Mouse (Mus musculus) midbrain, embryonic 10.5 days (tissue): ENCODE data around the gene Nod1. TPM values are rescaled to one million over a fixed set of nuclear protein-coding genes. Genes with fewer than 3 reads are reported as not detected.
"Not testable (repeated sequence)": the region's sequence is repeated elsewhere in the genome, so short reads cannot be mapped to it uniquely, and the experiment has no call there.

Experiments used
- DNase-seq: peaks from one replicate; pipeline ENCODE4 v3.0.0-alpha.2; 2017; ENCODE audit warnings: low spot score
- H3K27ac ChIP-seq: fragments of 300-500 bp; sonication (generic); replicated peaks from 2 replicates; pipeline ENCODE4 v1.5.1; 2016; ENCODE audit warnings: mild to moderate bottlenecking
- H3K27me3 ChIP-seq: fragments of 300-500 bp; sonication (generic); 2 replicates; pipeline ENCODE4 v1.6.1; 2016; ENCODE audit warnings: low read depth, mild to moderate bottlenecking; ENCODE audit not compliant: poor library complexity, severe bottlenecking
- H3K36me3 ChIP-seq: fragments of 300-500 bp; sonication (generic); 2 replicates; pipeline ENCODE4 v1.6.1; 2016; ENCODE audit warnings: mild to moderate bottlenecking, moderate library complexity
- H3K4me1 ChIP-seq: fragments of 300-500 bp; sonication (generic); 2 replicates; pipeline ENCODE4 v1.6.1; 2016
- H3K4me3 ChIP-seq: fragments of 300-500 bp; sonication (generic); 2 replicates; pipeline ENCODE4 v1.5.1; 2016; ENCODE audit warnings: mild to moderate bottlenecking, moderate library complexity
- H3K9me3 ChIP-seq: fragments of 300-500 bp; sonication (generic); replicated peaks from 2 replicates; pipeline ENCODE4 v1.6.1; 2016; ENCODE audit warnings: mild to moderate bottlenecking
- WGBS: fragments of 180-500 bp; shearing (Covaris S2); methylation state at CpG from one replicate; pipeline ENCODE4 v1.1.7; 2016; 5-methylcytosine and 5-hydroxymethylcytosine counted together
- polyA plus RNA-seq: library from polyadenylated mRNA; unstranded; fragments of >200 nt; fragmentation: Nextera tagmentation; extraction: Ambion mirVana; gene quantifications from 2 replicates; pipeline ENCODE4 v1.2.1, GENCODE M21; 2016

Nod1 gene
- polyA plus RNA-seq, 1 experiment from 2014 or later = 1.3 TPM

DNA sequence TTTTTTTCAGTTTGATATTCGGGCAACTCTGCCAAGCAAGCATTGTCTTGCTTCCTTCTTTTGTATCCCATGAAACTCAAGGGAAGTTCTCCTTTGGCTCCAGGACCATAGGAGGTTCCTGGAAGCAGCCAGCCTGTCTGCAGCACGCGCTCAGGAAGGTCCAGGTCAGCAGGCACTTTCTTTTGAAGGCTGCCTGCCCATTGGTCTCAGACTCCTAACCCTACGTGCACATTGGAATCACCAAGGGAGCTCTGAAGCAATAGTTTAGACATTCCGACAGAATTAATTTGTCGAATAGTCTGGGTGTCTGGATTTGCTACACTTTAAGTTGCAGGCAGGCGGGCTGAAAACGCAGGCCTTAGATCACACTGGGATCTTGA, 691 bp downstream of the Nod1 start:
- Histone ChIP-seq H3K4me3 (peak overlapping the region; percentile 71), H3K4me1 (peaks cover 16% of the 10 kb centered on the region), H3K9me3 (no peaks in the 10 kb centered on the region), H3K27me3 (peaks cover 56% of the 10 kb centered on the region), H3K36me3 (no peaks in the 10 kb centered on the region), H3K27ac (peak overlapping the region; percentile 77)
- DNase-seq = no peak
- 18% methylated on average over 8 of the region's 8 CpGs for WGBS

DNA sequence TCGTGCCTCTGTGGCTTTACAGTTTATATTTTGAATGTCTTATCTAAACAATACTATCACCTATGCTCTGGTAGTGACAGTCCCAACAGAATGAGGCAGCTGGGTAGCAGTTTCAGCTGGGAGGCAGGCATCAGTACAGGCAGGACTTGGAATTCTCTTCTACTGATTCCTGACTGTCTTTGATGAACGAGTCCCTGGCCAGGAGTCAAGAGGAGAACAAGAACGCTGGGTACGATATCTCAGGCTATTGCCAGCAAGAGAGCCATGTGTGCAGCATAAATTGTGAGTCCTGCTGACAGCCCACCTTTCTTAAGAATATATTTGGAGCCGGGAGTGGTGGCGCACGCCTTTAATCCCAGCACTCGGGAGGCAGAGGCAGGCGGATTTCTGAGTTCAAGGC, 1.9 kb downstream of the Nod1 start:
- 88% methylated on average over 9 of the region's 9 CpGs for WGBS

DNA sequence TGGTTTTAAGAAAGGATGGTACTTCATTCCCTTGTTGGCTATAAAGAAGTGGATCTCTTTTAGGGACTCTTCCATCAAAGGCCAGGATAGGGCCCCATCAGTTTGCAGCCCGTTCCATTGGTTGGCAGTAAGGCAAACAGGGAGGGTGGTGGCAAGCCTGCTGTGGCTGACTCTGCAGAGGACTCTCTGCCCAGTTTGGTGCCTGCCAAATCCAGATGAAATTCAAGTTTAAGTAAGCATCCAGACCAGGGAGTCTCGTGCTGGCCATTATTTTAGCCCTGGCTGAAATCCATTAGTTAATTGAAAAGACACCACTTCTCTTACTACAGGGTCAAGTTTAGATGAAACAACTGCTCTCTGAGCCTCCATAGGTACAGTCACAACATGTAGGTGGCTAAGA, 2.6 kb downstream of the Nod1 start:
- Histone ChIP-seq H3K9me3 (no peaks in the 10 kb centered on the region), H3K27ac (no peak overlapping the region), H3K27me3 (peaks cover 51% of the 10 kb centered on the region), H3K4me1 (peaks cover 16% of the 10 kb centered on the region), H3K36me3 (no peaks in the 10 kb centered on the region), H3K4me3 (no peak overlapping the region)
- no peak for DNase-seq
- WGBS = 83% methylated on average over 2 of the region's 2 CpGs

More for the DNA sequence above, 1.9 kb downstream of the Nod1 start:
- no peaks in the 10 kb centered on the region for H3K9me3 ChIP-seq
- H3K27ac ChIP-seq = no peak overlapping the region
- H3K4me3 ChIP-seq = no peak overlapping the region
- no peaks in the 10 kb centered on the region for H3K36me3 ChIP-seq
- DNase-seq = no peak
- peaks cover 16% of the 10 kb centered on the region for H3K4me1 ChIP-seq
- H3K27me3 ChIP-seq = peaks cover 54% of the 10 kb centered on the region

DNA sequence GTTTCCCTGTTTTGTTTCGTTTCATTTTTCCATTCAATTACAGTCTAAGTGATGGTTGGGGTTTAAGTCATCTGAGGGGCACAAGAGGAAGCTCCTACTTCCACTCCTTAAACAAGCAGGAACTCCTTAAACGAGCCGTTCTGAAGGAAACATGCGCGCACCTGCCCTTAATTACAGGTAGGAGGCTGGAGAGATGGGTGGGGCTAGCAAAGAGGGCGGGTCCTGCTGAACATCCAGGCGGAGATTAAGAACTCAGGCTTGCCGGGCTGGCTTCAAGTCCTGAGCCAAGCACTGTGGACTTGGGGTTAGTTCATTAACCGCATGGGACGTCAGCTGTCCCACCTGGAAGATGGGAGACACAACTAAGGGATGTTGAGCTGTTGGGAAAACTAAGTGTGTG, 4.8 kb downstream of the Nod1 start:
- H3K27me3 ChIP-seq = peaks cover 30% of the 10 kb centered on the region
- no peaks in the 10 kb centered on the region for H3K9me3 ChIP-seq
- no peaks in the 10 kb centered on the region for H3K36me3 ChIP-seq
- no peak overlapping the region for H3K4me3 ChIP-seq
- DNase-seq = no peak
- WGBS = 39% methylated on average over 10 of the region's 10 CpGs
- peaks cover 9% of the 10 kb centered on the region for H3K4me1 ChIP-seq
- no peak overlapping the region for H3K27ac ChIP-seq

DNA sequence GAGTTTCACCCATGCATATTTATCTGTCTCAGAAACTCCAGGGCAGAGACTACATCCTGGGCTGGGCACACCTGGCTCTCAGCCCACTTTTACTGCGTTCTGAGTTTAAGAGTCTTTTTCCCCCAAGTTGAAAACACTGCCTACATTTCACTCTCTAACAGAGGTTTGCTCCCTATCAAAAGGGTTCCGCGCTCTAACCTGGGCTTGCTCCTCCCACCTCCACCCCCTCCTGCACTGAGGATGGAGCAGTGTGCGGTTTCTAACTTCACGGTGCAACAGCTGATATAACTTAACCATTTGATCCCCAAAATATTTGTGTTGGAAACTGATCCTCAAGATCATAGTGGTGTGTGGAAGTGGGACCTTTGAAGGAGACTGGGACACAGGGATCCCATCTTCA, 7.2 kb downstream of the Nod1 start:
- Histone ChIP-seq H3K4me3 (no peak overlapping the region), H3K4me1 (no peaks in the 10 kb centered on the region), H3K36me3 (no peaks in the 10 kb centered on the region), H3K9me3 (no peaks in the 10 kb centered on the region), H3K27ac (no peak overlapping the region), H3K27me3 (peaks cover 10% of the 10 kb centered on the region)
- WGBS = 62% methylated on average over 5 of the region's 5 CpGs
- no peak for DNase-seq

DNA sequence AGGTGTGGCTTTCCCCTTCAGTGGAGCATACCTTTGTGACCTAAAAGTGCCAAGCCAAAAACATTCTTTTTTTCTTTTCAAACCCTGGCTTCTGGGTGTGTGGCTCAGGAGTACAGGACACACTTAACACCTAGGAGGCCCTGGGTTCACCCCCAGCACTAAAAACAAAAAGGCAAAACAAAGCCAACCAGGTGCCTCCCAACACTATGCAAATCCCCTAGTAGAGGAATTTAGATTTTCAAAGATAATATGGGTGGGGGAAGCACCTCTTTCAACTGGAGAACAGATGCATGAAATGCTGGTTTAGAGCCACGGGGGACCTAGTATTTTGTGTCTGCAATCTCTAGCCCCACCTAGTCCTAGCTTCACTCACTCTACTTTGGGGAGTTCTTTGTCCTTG, 7.7 kb downstream of the Nod1 start:
- 44% methylated on average over 1 of the region's 1 CpGs for WGBS
- no peaks in the 10 kb centered on the region for H3K4me1 ChIP-seq
- no peak for DNase-seq
- H3K9me3 ChIP-seq = no peaks in the 10 kb centered on the region
- peaks cover 7% of the 10 kb centered on the region for H3K27me3 ChIP-seq
- H3K27ac ChIP-seq = no peak overlapping the region
- no peaks in the 10 kb centered on the region for H3K36me3 ChIP-seq
- no peak overlapping the region for H3K4me3 ChIP-seq

DNA sequence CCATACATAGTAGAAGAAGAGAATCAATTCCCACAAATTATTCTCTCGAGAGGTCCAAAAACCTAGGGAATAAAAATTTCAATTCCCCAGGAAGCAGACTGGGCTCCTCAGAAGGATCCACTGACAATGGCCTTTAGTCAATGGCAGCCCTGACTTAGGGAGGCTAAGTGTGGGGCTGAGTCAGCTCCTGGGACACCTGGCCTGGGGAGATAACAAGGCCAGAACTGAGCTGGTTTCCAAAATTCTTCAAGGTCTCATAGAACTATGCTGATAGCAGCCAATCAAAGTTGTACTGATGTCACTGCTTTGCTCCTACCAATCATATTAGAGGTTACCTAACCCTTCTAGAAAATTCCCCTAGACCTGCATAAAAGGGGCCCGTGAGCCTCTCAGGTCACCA, 8.8 kb downstream of the Nod1 start:
- H3K4me3 ChIP-seq = no peak overlapping the region
- H3K27ac ChIP-seq = no peak overlapping the region
- H3K9me3 ChIP-seq = no peaks in the 10 kb centered on the region
- H3K4me1 ChIP-seq = no peaks in the 10 kb centered on the region
- no peaks in the 10 kb centered on the region for H3K27me3 ChIP-seq
- 85% methylated on average over 2 of the region's 2 CpGs for WGBS
- no peaks in the 10 kb centered on the region for H3K36me3 ChIP-seq
- no peak for DNase-seq

DNA sequence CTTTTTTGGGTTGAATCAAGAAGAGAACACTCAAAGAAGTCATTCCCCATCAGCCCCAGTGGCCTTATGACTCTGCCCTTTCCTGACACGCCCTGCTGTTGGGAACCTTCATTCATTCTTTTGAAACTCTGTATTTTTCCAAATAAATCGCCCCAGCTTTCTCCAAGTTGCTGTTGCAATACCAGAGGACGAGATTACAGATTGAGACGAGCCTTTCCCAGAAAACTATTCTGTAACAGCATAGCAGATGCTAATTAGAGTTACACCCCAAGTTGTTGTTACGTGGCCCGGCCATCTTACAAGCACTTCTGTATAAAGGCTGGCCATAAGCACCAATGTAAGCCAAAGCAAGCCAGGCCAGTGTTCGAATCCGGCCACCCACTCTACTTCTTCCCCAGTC, 14.8 kb downstream of the Nod1 start:
- Histone ChIP-seq H3K27ac (no peak overlapping the region), H3K9me3 (0 out of 2 replicates have a peak, but pooled peaks cover under 1% of the 10 kb centered on the region), H3K27me3 (no peaks in the 10 kb centered on the region), H3K36me3 (no peaks in the 10 kb centered on the region), H3K4me1 (no peaks in the 10 kb centered on the region), H3K4me3 (no peak overlapping the region)
- no peak for DNase-seq
- WGBS = 88% methylated on average over 8 of the region's 8 CpGs

DNA sequence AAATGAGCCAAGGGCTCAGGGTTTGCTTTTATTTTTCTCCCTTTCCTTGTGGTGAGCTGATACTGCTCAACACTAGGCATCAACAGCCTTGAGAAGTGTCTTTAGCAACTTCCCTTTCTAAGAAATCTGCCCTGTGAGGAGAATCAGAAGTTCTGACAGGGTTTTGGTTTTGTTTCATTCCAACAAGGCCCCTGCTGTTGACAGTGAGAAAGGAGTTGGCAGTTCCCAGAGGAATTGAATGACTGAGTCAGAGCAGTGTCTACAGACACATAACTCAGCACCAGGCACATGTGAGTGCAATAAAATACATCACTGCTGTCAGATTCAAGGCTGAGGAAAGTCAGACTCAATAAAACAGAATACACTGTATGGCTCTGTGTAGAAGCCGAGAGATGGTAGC, 16.0 kb downstream of the Nod1 start:
- Histone ChIP-seq H3K4me3 (no peak overlapping the region), H3K27ac (no peak overlapping the region)
- WGBS = 100% methylated on average over 1 of the region's 1 CpGs

DNA sequence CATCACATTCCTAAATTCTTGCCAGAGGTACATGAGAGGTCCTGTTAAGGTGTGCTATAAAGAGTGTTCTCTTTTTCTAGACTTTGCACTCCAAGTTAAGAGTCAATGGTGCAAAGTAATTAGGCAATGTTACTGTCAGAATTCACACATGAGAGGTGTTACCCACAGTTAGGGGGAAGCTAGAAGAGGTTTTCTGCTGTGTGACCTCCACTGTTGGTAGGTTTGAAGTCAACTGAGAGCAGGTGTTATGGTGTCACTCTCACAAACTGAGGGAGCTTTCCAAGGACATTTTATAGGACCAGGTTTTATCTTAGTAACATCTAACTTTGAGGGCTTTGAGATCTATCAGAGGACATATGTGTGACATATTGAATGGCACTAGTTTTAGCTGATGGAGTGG, 16.5 kb downstream of the Nod1 start:
- DNase-seq = no peak
- no peaks in the 10 kb centered on the region for H3K27me3 ChIP-seq
- no peak overlapping the region for H3K27ac ChIP-seq
- H3K9me3 ChIP-seq = 0 out of 2 replicates have a peak, but pooled peaks cover 5% of the 10 kb centered on the region
- no peaks in the 10 kb centered on the region for H3K36me3 ChIP-seq
- no peaks in the 10 kb centered on the region for H3K4me1 ChIP-seq
- H3K4me3 ChIP-seq = no peak overlapping the region

More for the DNA sequence above, 16.0 kb downstream of the Nod1 start:
- H3K4me1 ChIP-seq = no peaks in the 10 kb centered on the region
- no peak for DNase-seq
- H3K36me3 ChIP-seq = no peaks in the 10 kb centered on the region
- H3K9me3 ChIP-seq = 0 out of 2 replicates have a peak, but pooled peaks cover 5% of the 10 kb centered on the region
- H3K27me3 ChIP-seq = no peaks in the 10 kb centered on the region

DNA sequence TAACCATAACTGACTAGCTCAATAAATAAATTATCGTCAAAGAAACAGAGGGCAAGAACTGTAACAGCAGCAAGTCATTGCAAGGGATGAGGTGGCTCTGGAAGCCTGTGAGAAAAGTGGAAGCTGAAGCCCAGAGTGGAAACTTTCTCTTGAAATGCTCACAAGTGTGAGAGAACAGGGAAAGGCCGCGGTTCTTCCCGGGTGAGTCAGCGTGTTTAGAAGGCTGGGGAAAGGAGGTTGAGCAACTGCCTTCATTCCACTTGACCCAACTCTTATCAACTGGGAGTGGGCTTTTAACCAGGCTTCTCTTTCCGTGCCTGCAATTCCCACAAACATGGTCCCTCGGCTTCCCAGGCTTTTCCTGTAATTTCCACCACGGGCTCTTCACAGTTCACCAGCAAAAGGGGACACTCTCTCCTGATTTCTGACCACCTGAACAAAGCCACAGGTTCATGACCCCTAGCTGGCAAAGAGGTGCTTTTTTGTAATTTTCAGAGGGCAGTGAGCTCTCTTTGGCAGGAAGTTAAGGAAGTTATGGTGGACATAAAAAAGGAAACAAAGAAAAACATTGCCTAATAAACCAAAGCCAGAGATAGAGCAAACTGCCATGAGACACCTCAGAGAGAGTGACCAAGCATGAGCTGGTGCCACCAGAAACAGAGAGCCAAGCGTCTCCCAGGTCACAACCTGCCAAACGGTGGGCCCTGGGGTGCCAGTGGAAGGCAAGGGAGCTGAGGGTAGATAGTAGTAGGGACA, 17.6 kb downstream of the Nod1 start:
- H3K27ac ChIP-seq = no peak overlapping the region

DNA sequence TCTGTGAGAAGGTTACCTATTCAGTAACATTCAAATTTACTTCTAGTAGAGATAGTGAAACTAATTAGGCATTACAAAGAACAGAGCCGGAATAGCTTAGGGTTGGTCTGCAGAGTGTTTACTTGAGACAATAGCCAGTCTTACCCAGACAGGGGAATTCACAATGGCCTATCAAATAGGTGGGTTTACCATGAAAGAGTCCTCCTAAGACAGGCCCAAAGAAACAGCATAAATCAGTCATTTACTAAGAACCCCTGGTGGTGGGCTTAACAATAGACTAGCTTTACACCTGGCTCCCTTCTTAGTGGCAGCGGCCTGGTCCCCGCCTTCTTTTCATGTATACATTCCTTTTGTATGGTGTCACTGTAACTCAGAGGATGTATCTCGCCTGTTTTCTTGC, 19.0 kb downstream of the Nod1 start:
- WGBS = 85% methylated on average over 4 of the region's 4 CpGs
- H3K9me3 ChIP-seq, H3K4me3 ChIP-seq, H3K4me1 ChIP-seq, DNase-seq, H3K27ac ChIP-seq, H3K27me3 ChIP-seq, H3K36me3 ChIP-seq: not testable (repeated sequence)

More for the DNA sequence above, 17.6 kb downstream of the Nod1 start:
- no peaks in the 10 kb centered on the region for H3K4me1 ChIP-seq
- WGBS = 90% methylated on average over 10 of the region's 10 CpGs
- H3K9me3 ChIP-seq = 0 out of 2 replicates have a peak, but pooled peaks cover 5% of the 10 kb centered on the region
- no peak overlapping the region for H3K4me3 ChIP-seq
- no peaks in the 10 kb centered on the region for H3K36me3 ChIP-seq
- H3K27me3 ChIP-seq = no peaks in the 10 kb centered on the region
- no peak for DNase-seq

DNA sequence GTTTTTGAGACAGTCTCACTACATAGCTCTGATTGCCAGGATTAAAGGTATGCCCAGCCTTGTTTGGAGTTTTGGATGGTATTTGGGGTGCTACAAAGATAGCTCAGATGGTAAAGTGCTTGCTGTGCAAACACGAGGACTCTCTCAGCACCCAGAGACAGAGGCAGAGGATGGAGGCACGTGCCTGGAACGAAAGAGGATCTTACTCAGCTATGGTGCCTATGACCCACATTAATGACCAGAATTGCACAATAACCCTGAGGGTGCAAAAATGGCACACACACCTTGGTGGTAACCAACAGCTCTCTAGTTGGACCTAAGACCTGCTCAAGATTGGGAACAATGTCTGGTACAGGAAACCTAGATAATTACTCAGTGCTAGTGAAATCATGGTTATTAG, 19.9 kb downstream of the Nod1 start:
- no peaks in the 10 kb centered on the region for H3K4me1 ChIP-seq
- H3K27ac ChIP-seq = no peak overlapping the region
- DNase-seq = no peak
- H3K4me3 ChIP-seq = no peak overlapping the region
- no peaks in the 10 kb centered on the region for H3K36me3 ChIP-seq
- WGBS = 94% methylated on average over 3 of the region's 3 CpGs
- H3K9me3 ChIP-seq = 0 out of 2 replicates have a peak, but pooled peaks cover 5% of the 10 kb centered on the region
- H3K27me3 ChIP-seq = no peaks in the 10 kb centered on the region
